Mouse (Mus musculus) intestine, embryonic 15.5 days (tissue): ENCODE data around the gene Ngdn. TPM values are rescaled to one million over a fixed set of nuclear protein-coding genes. Genes with fewer than 3 reads are reported as not detected.
A peak's percentile ranks its signal among the peaks of the same experiment; 100 is the strongest.

ENCODE experiments used
- ATAC-seq: fragments of 200-750 bp; cut with Nextera tagmentation; 2 replicates; pipeline ENCODE4 v1.8.0; 2017; ENCODE audit warnings: moderate TSS enrichment, moderate library complexity
- H3K27ac ChIP-seq: fragments of 300-500 bp; sonication (generic); 2 replicates; pipeline ENCODE4 v1.5.1; 2015; ENCODE audit warnings: mild to moderate bottlenecking, inconsistent platforms
- H3K27me3 ChIP-seq: fragments of 300-500 bp; sonication (generic); replicated peaks from 2 replicates; pipeline ENCODE4 v1.6.1; 2015; ENCODE audit warnings: inconsistent platforms
- H3K36me3 ChIP-seq: fragments of 300-500 bp; sonication (generic); 2 replicates; pipeline ENCODE4 v1.6.1; 2015; ENCODE audit warnings: inconsistent platforms
- H3K4me1 ChIP-seq: fragments of 300-500 bp; sonication (generic); replicated peaks from 2 replicates; pipeline ENCODE4 v1.6.1; 2015; ENCODE audit warnings: inconsistent platforms
- H3K4me2 ChIP-seq: fragments of 300-500 bp; sonication (generic); replicated peaks from 2 replicates; pipeline ENCODE4 v1.6.1; 2015; ENCODE audit warnings: mild to moderate bottlenecking, inconsistent platforms
- H3K4me3 ChIP-seq: fragments of 300-500 bp; sonication (generic); replicated peaks from 2 replicates; pipeline ENCODE4 v1.5.1; 2015; ENCODE audit warnings: inconsistent platforms
- H3K9ac ChIP-seq: fragments of 300-500 bp; sonication (generic); 2 replicates; pipeline ENCODE4 v1.6.1; 2015; ENCODE audit warnings: inconsistent platforms
- H3K9me3 ChIP-seq: fragments of 300-500 bp; sonication (generic); 2 replicates; pipeline ENCODE4 v1.6.1; 2016; ENCODE audit warnings: inconsistent platforms
- WGBS: fragments of 180-500 bp; shearing (Covaris S2); methylation state at CpG from one replicate; pipeline ENCODE4 v1.1.7; 2015; 5-methylcytosine and 5-hydroxymethylcytosine counted together
- microRNA counts: library from miRNA; unstranded; fragments of <30 nt; microRNA quantifications from one replicate; lab custom pipeline; 2016
- polyA plus RNA-seq: library from polyadenylated mRNA; unstranded; fragments of >200 nt; fragmentation: Nextera tagmentation; extraction: Ambion mirVana; gene quantifications from 2 replicates; pipeline ENCODE4 v1.2.1, GENCODE M21; 2015

Ngdn gene
- polyA plus RNA-seq, 1 experiment from 2014 or later = 84.9 TPM

GRCm38 (mm10) chr14:55064481-55065370 lies 49.5 kb downstream of the Ngdn start:
- Histone ChIP-seq H3K36me3 (no peaks in the 10 kb centered on the region), H3K4me2 (no peak overlapping the region), H3K27ac (no peak overlapping the region), H3K9ac (no peak overlapping the region), H3K4me1 (peaks cover 6% of the 10 kb centered on the region), H3K9me3 (no peaks in the 10 kb centered on the region), H3K27me3 (0 out of 2 replicates have a peak, but pooled peaks cover 3% of the 10 kb centered on the region), H3K4me3 (no peak overlapping the region)
- 76% methylated on average over 35 of the region's 35 CpGs for WGBS
- no peak for ATAC-seq

GRCm38 (mm10) chr14:55065391-55065790 lies 50.1 kb downstream of the Ngdn start:
- Histone ChIP-seq H3K4me2 (no peak overlapping the region), H3K9me3 (no peaks in the 10 kb centered on the region), H3K4me3 (no peak overlapping the region), H3K36me3 (no peaks in the 10 kb centered on the region), H3K27me3 (0 out of 2 replicates have a peak, but pooled peaks cover 3% of the 10 kb centered on the region), H3K4me1 (peaks cover 6% of the 10 kb centered on the region), H3K9ac (no peak overlapping the region), H3K27ac (no peak overlapping the region)
- WGBS = 81% methylated on average over 13 of the region's 13 CpGs
- ATAC-seq = no peak

- no peak for ATAC-seq
- Histone ChIP-seq H3K4me2 (no peak overlapping the region), H3K27me3 (0 out of 2 replicates have a peak, but pooled peaks cover 3% of the 10 kb centered on the region), H3K27ac (no peak overlapping the region), H3K36me3 (no peaks in the 10 kb centered on the region), H3K4me3 (no peak overlapping the region), H3K9me3 (no peaks in the 10 kb centered on the region), H3K4me1 (peaks cover 6% of the 10 kb centered on the region), H3K9ac (no peak overlapping the region)
- WGBS = 88% methylated on average over 8 of the region's 8 CpGs
Observed at GRCm38 (mm10) chr14:55066042-55066441, 50.8 kb downstream of the Ngdn start.

GRCm38 (mm10) chr14:55071756-55072155 lies 56.5 kb downstream of the Ngdn start:
- ATAC-seq = peak; percentile 42
- H3K4me2 ChIP-seq = peak overlapping the region; percentile 25
- WGBS = 23% methylated on average over 19 of the region's 19 CpGs

More at GRCm38 (mm10) chr14:55071756-55072155, 56.5 kb downstream of the Ngdn start:
- Histone ChIP-seq H3K4me3 (no peak overlapping the region), H3K36me3 (no peaks in the 10 kb centered on the region), H3K27ac (no peak overlapping the region), H3K9ac (0 out of 2 replicates have a peak overlapping the region, but pooled peaks have one; percentile 1), H3K27me3 (no peaks in the 10 kb centered on the region), H3K4me1 (0 out of 2 replicates have a peak, but pooled peaks cover 3% of the 10 kb centered on the region), H3K9me3 (no peaks in the 10 kb centered on the region)

MicroRNA genes within 50 kb of the gene (microRNA counts, 519-probe panel; counts per million panel counts)
- microRNA mmu-miR-208b (lab: Ali Mortazavi, UCI) = 791 counts per million, percentile 30 among the panel's probes with 10 or more counts

Other genes with a start within 250 kb of the Ngdn start
- 30.9 and 33.0 TPM in 2 replicates for gene Slc7a8, start 233.5 kb upstream of the Ngdn start, polyA plus RNA-seq
- gene Rnf212b, start 201.3 kb upstream of the Ngdn start, polyA plus RNA-seq = not detected in 2 replicates
- gene Homez, start 144.5 kb upstream of the Ngdn start, polyA plus RNA-seq = 6.2 and 6.9 TPM in 2 replicates
- gene Ppp1r3e, start 137.9 kb upstream of the Ngdn start, polyA plus RNA-seq = 2.3 TPM in 2 replicates
- 3.6 and 4.7 TPM in 2 replicates for gene Bcl2l2, start 132.1 kb upstream of the Ngdn start, polyA plus RNA-seq
- 0.34 and 0.35 TPM in 2 replicates for gene Gm20521, start 132.0 kb upstream of the Ngdn start, polyA plus RNA-seq
- 108 and 119 TPM in 2 replicates for gene Pabpn1, start 123.0 kb upstream of the Ngdn start, polyA plus RNA-seq
- gene Slc22a17, start 102.3 kb upstream of the Ngdn start, polyA plus RNA-seq = 30.2 and 33.2 TPM in 2 replicates
- gene Efs, start 89.3 kb upstream of the Ngdn start, polyA plus RNA-seq = 20.0 and 20.7 TPM in 2 replicates
- gene Il25, start 82.8 kb upstream of the Ngdn start, polyA plus RNA-seq = not detected in 2 replicates
- gene Cmtm5, start 79.2 kb upstream of the Ngdn start, polyA plus RNA-seq = 2.2 and 2.3 TPM in 2 replicates
- gene Myh6, start 48.5 kb upstream of the Ngdn start, polyA plus RNA-seq = 0.27 and 0.44 TPM in 2 replicates
- not detected in 2 replicates for gene Gm17428, start 38.5 kb upstream of the Ngdn start, polyA plus RNA-seq
- gene Myh7, start 20.8 kb upstream of the Ngdn start, polyA plus RNA-seq = 0.83 and 1.6 TPM in 2 replicates
- 3.8 and 4.4 TPM in 2 replicates for gene Zfhx2, start 76.9 kb downstream of the Ngdn start, polyA plus RNA-seq
- gene Thtpa, start 79.3 kb downstream of the Ngdn start, polyA plus RNA-seq = 19.0 and 19.4 TPM in 2 replicates
- 71.9 and 73.9 TPM in 2 replicates for gene Ap1g2, start 91.1 kb downstream of the Ngdn start, polyA plus RNA-seq
- 1.6 and 1.7 TPM in 2 replicates for gene Jph4, start 101.5 kb downstream of the Ngdn start, polyA plus RNA-seq
- 0.15 and 0.21 TPM in 2 replicates for gene Dhrs2, start 206.6 kb downstream of the Ngdn start, polyA plus RNA-seq